Mouse (Mus musculus) megakaryocyte, embryonic 14.5 days (primary cell): ENCODE data around the gene Gjc1. TPM values are rescaled to one million over a fixed set of nuclear protein-coding genes. Genes with fewer than 3 reads are reported as not detected.
A peak's percentile ranks its signal among the peaks of the same experiment; 100 is the strongest.

Experiments
- H3K27me3 ChIP-seq: replicated peaks from 2 replicates; pipeline ENCODE3; 2012; ENCODE audit warnings: inconsistent platforms
- H3K36me3 ChIP-seq: replicated peaks from 2 replicates; pipeline ENCODE3; 2012; ENCODE audit warnings: low read length, inconsistent platforms, mixed read lengths
- H3K4me1 ChIP-seq: 2 replicates; pipeline ENCODE4 v1.6.1; 2012; ENCODE audit warnings: inconsistent platforms
- H3K4me3 ChIP-seq: replicated peaks from 2 replicates; pipeline ENCODE3; 2012; ENCODE audit warnings: moderate library complexity, mild to moderate bottlenecking, inconsistent platforms
- H3K9me3 ChIP-seq: 2 replicates; pipeline ENCODE4 v1.6.1; 2012; ENCODE audit warnings: inconsistent platforms
- FLI1 ChIP-seq: IDR thresholded peaks from 2 replicates; pipeline ENCODE4 v1.6.1; 2012; ENCODE audit warnings: low read length, inconsistent platforms, mixed read lengths
- GATA1 ChIP-seq: IDR thresholded peaks from 3 replicates; pipeline ENCODE4 v1.6.1; 2012; ENCODE audit warnings: mixed read lengths, low read length, inconsistent platforms, borderline replicate concordance
- polyA plus RNA-seq: library from polyadenylated mRNA; stranded (reverse); fragments of >175 nt; gene quantifications from 2 replicates; pipeline ENCODE4 v1.2.3, GENCODE M21; 2012; ENCODE audit warnings: low replicate concordance; ENCODE audit not compliant: insufficient read depth

Gene Gjc1
- polyA plus RNA-seq, 1 experiment: not detected

- no peak for TF ChIP-seq GATA1
- TF ChIP-seq FLI1: no peak
- Histone ChIP-seq H3K27me3 (peaks cover 83% of the 10 kb centered on the region), H3K9me3 (no peaks in the 10 kb centered on the region), H3K36me3 (no peaks in the 10 kb centered on the region), H3K4me3 (no peak overlapping the region), H3K4me1 (peaks cover 15% of the 10 kb centered on the region)
Observed at GRCm38 (mm10) chr11:102763009-102763767, 56.3 kb downstream of the Gjc1 start.

GRCm38 (mm10) chr11:102762248-102762647 lies 57.3 kb downstream of the Gjc1 start:
- H3K27me3 ChIP-seq: peaks cover 85% of the 10 kb centered on the region
- no peaks in the 10 kb centered on the region for H3K36me3 ChIP-seq
- peaks cover 15% of the 10 kb centered on the region for H3K4me1 ChIP-seq
- TF ChIP-seq GATA1: no peak
- no peak for TF ChIP-seq FLI1
- no peaks in the 10 kb centered on the region for H3K9me3 ChIP-seq
- peak overlapping the region; percentile 81 for H3K4me3 ChIP-seq

GRCm38 (mm10) chr11:102761309-102762210 lies 57.9 kb downstream of the Gjc1 start, which contains the start of gene Adam11:
TSS of gene Adam11 (plus strand) at chr11:102761439.
- Histone ChIP-seq H3K4me1 (peaks cover 15% of the 10 kb centered on the region), H3K36me3 (no peaks in the 10 kb centered on the region), H3K9me3 (no peaks in the 10 kb centered on the region), H3K27me3 (peaks cover 84% of the 10 kb centered on the region), H3K4me3 (peak within 1 kb of the TSS; percentile 81)
- TF ChIP-seq FLI1 (no peak), GATA1 (no peak)

GRCm38 (mm10) chr11:102760805-102761308 lies 58.6 kb downstream of the Gjc1 start:
- H3K27me3 ChIP-seq: peaks cover 91% of the 10 kb centered on the region
- TF ChIP-seq GATA1 (no peak), FLI1 (no peak)
- H3K36me3 ChIP-seq: no peaks in the 10 kb centered on the region
- no peaks in the 10 kb centered on the region for H3K9me3 ChIP-seq
- no peak overlapping the region for H3K4me3 ChIP-seq
- peaks cover 15% of the 10 kb centered on the region for H3K4me1 ChIP-seq

- TF ChIP-seq GATA1: no peak
- no peak for TF ChIP-seq FLI1
- peaks cover 19% of the 10 kb centered on the region for H3K4me1 ChIP-seq
- peaks cover 92% of the 10 kb centered on the region for H3K27me3 ChIP-seq
- no peaks in the 10 kb centered on the region for H3K36me3 ChIP-seq
- H3K9me3 ChIP-seq: no peaks in the 10 kb centered on the region
- no peak overlapping the region for H3K4me3 ChIP-seq
Observed at GRCm38 (mm10) chr11:102758977-102759376, 60.5 kb downstream of the Gjc1 start.

- no peak for TF ChIP-seq FLI1
- TF ChIP-seq GATA1: no peak
- no peaks in the 10 kb centered on the region for H3K9me3 ChIP-seq
- no peak overlapping the region for H3K4me3 ChIP-seq
- peaks cover 83% of the 10 kb centered on the region for H3K27me3 ChIP-seq
- H3K4me1 ChIP-seq: peaks cover 10% of the 10 kb centered on the region; the same call in 1 of the 2 replicates
- no peaks in the 10 kb centered on the region for H3K36me3 ChIP-seq
Observed at GRCm38 (mm10) chr11:102755391-102755790, 64.1 kb downstream of the Gjc1 start.

GRCm38 (mm10) chr11:102754416-102754815 lies 65.1 kb downstream of the Gjc1 start:
- H3K36me3 ChIP-seq: no peaks in the 10 kb centered on the region
- TF ChIP-seq FLI1: no peak
- no peak for TF ChIP-seq GATA1
- H3K4me1 ChIP-seq: peaks cover 10% of the 10 kb centered on the region; the same call in 1 of the 2 replicates
- H3K27me3 ChIP-seq: peaks cover 78% of the 10 kb centered on the region
- H3K9me3 ChIP-seq: no peaks in the 10 kb centered on the region
- no peak overlapping the region for H3K4me3 ChIP-seq

- Histone ChIP-seq H3K36me3 (no peaks in the 10 kb centered on the region), H3K4me1 (peaks cover 6% of the 10 kb centered on the region; the same call in 1 of the 2 replicates), H3K4me3 (no peak overlapping the region), H3K27me3 (peaks cover 77% of the 10 kb centered on the region), H3K9me3 (no peaks in the 10 kb centered on the region)
- no peak for TF ChIP-seq FLI1
- TF ChIP-seq GATA1: no peak
Observed at GRCm38 (mm10) chr11:102753591-102754324, 65.7 kb downstream of the Gjc1 start.
